Mouse (Mus musculus) heart, embryonic 11.5 days (tissue): Measurements from ENCODE around the gene Lcn6. TPM values are rescaled to one million over a fixed set of nuclear protein-coding genes. Genes with fewer than 3 reads are reported as not detected.

ENCODE experiments used
- ATAC-seq: fragments of 200-750 bp; cut with Nextera tagmentation; replicated peaks from 2 replicates; pipeline ENCODE4 v1.8.0; 2017; ENCODE audit warnings: moderate library complexity; ENCODE audit not compliant: insufficient number of reproducible peaks, low FRiP score, low TSS enrichment
- H3K27ac ChIP-seq: fragments of 300-500 bp; sonication (generic); 2 replicates; pipeline ENCODE4 v1.5.1; 2014; ENCODE audit warnings: mild to moderate bottlenecking, low read depth, low read length
- H3K27me3 ChIP-seq: fragments of 300-500 bp; sonication (generic); 2 replicates; pipeline ENCODE4 v1.6.1; 2014; ENCODE audit warnings: mild to moderate bottlenecking, low read length, mixed read lengths; ENCODE audit not compliant: control insufficient read depth, insufficient read depth
- H3K36me3 ChIP-seq: fragments of 300-500 bp; sonication (generic); 2 replicates; pipeline ENCODE4 v1.6.1; 2014; ENCODE audit warnings: mild to moderate bottlenecking, low read length, moderate library complexity, mixed read lengths; ENCODE audit not compliant: control insufficient read depth, insufficient read depth
- H3K4me1 ChIP-seq: fragments of 300-500 bp; sonication (generic); 2 replicates; pipeline ENCODE4 v1.6.1; 2014; ENCODE audit warnings: low read length; ENCODE audit not compliant: control insufficient read depth, insufficient read depth
- H3K4me2 ChIP-seq: fragments of 300-500 bp; sonication (generic); 2 replicates; pipeline ENCODE4 v1.6.1; 2014; ENCODE audit warnings: mild to moderate bottlenecking, moderate library complexity
- H3K4me3 ChIP-seq: fragments of 300-500 bp; sonication (generic); 2 replicates; pipeline ENCODE4 v1.5.1; 2014; ENCODE audit warnings: low read depth, low read length
- H3K9ac ChIP-seq: fragments of 300-500 bp; sonication (generic); 2 replicates; pipeline ENCODE4 v1.6.1; 2014; ENCODE audit warnings: mild to moderate bottlenecking, low read depth, low read length, moderate library complexity
- H3K9me3 ChIP-seq: fragments of 300-500 bp; sonication (generic); replicated peaks from 2 replicates; pipeline ENCODE4 v1.6.1; 2016; ENCODE audit warnings: low read length; ENCODE audit not compliant: control insufficient read depth
- WGBS: fragments of 180-500 bp; shearing (Covaris S2); extraction: QIAGEN DNeasy Blood & Tissue Kit; methylation state at CpG from one replicate; pipeline ENCODE4 v1.1.7; 2014; ENCODE audit not compliant: insufficient replicate concordance; 5-methylcytosine and 5-hydroxymethylcytosine counted together
- polyA plus RNA-seq: library from polyadenylated mRNA; unstranded; fragments of >200 nt; fragmentation: Nextera tagmentation; extraction: Ambion mirVana; gene quantifications from 2 replicates; pipeline ENCODE4 v1.2.1, GENCODE M21; 2014

Lcn6 gene
- polyA plus RNA-seq, 1 experiment from 2014 or later, result not detected

DNA sequence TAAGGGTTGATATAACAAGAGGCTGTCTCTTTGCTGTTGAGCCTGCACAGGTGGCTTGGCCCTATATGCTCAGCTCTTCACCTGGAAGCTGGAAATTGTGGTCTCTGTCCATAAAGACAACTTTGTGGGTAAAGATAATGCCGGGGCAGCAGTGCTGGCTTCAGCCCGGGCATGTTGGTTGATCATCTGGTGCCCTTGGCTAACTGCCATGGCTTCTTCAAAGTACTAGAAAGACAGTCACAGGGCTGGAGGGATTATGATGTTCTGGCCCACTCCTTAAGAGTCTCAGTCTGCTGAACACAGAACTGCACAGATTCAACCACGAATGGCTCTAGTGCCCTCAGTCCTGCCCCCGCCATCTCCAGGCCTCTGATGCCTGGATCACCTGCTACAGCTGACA, 19.3 kb upstream of the Lcn6 start:
- Histone ChIP-seq H3K9ac (no peak overlapping the region), H3K4me3 (no peak overlapping the region), H3K36me3 (no peaks in the 10 kb centered on the region), H3K9me3 (no peaks in the 10 kb centered on the region), H3K4me2 (no peak overlapping the region), H3K4me1 (no peaks in the 10 kb centered on the region), H3K27ac (no peak overlapping the region), H3K27me3 (0 out of 2 replicates have a peak, but pooled peaks cover 2% of the 10 kb centered on the region)
- ATAC-seq, result no peak
- 81% methylated on average over 4 of the region's 4 CpGs for WGBS

DNA sequence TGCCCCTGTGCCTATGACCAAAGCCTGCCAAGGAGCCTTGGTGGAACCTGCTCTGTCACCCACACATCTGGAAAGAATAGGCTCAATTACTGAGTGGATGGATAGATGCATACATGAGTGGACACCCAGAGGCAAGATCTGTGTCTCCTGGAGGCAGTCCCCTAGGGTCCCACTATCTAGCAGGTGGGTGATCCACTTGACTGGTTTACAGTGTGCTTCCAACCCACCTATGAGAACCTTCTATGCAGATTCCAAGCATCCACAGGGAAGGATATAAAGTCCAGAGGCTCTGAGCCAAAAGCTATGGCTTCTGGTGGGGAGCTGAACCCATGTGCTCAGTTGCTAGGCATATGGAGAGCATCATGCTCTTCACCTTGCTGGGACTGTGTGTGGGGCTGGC, 18.9 kb upstream of the Lcn6 start, which contains the start of gene Lcn5:
TSS of gene Lcn5 (plus strand) at position 301 of the 400 bp plus-strand sequence.
- no peaks in the 10 kb centered on the region for H3K9me3 ChIP-seq

GRCm38 (mm10) chr2:25660279-25660678, 16.3 kb upstream of the Lcn6 start:
- no peak overlapping the region for H3K9ac ChIP-seq
- H3K27ac ChIP-seq, result no peak overlapping the region
- WGBS, result 82% methylated on average over 8 of the region's 8 CpGs
- H3K4me2 ChIP-seq, result no peak overlapping the region
- H3K27me3 ChIP-seq, result 0 out of 2 replicates have a peak, but pooled peaks cover 2% of the 10 kb centered on the region
- no peaks in the 10 kb centered on the region for H3K36me3 ChIP-seq
- H3K9me3 ChIP-seq, result no peaks in the 10 kb centered on the region
- H3K4me1 ChIP-seq, result no peaks in the 10 kb centered on the region
- no peak overlapping the region for H3K4me3 ChIP-seq
- ATAC-seq, result no peak

More for the DNA sequence above, 18.9 kb upstream of the Lcn6 start, which contains the start of gene Lcn5:
- H3K36me3 ChIP-seq, result no peaks in the 10 kb centered on the region
- H3K9ac ChIP-seq, result no peak within 1 kb of the TSS
- ATAC-seq, result no peak
- no peak within 1 kb of the TSS for H3K27ac ChIP-seq
- H3K27me3 ChIP-seq, result 0 out of 2 replicates have a peak, but pooled peaks cover 2% of the 10 kb centered on the region
- H3K4me3 ChIP-seq, result no peak within 1 kb of the TSS
- no peak within 1 kb of the TSS for H3K4me2 ChIP-seq
- H3K4me1 ChIP-seq, result no peaks in the 10 kb centered on the region

DNA sequence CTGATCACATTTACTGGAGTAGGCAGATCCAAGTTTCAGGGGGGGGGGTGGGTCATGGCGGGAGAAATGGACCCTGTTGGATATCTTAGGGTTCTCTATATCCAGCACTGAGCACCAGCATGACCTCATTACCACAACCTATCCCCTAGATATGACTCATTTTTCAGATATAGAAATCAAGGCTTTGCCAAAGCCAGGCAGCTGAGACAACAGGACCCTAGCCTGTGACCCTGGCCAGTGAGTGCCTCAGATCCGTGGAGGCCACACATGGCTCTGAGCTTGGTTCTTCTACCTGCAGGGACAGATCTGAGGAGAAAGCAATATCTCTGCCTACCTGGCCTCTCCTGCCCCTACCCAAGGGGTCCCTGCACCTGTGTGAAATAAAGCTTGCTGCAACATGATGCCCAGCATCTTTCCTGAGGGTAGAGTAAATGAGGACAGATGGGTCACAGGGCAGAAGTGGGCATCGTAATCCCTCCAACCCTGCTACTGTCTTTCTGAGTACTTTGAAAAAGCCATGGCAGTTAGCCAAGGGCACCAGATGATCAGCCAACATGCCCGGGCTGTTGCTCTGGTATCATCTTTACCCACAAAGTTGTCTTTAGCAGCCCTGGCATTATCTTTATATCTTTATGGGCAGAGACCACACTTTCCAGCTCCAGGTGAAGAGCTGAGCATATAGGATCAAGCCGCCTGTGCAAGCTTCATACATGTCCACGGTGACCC, 15.2 kb upstream of the Lcn6 start:
- Histone ChIP-seq H3K9ac (no peak overlapping the region), H3K4me1 (no peaks in the 10 kb centered on the region), H3K4me2 (no peak overlapping the region), H3K27ac (no peak overlapping the region), H3K36me3 (no peaks in the 10 kb centered on the region), H3K9me3 (no peaks in the 10 kb centered on the region), H3K27me3 (no peaks in the 10 kb centered on the region), H3K4me3 (no peak overlapping the region)
- 79% methylated on average over 6 of the region's 6 CpGs for WGBS
- ATAC-seq, result no peak

DNA sequence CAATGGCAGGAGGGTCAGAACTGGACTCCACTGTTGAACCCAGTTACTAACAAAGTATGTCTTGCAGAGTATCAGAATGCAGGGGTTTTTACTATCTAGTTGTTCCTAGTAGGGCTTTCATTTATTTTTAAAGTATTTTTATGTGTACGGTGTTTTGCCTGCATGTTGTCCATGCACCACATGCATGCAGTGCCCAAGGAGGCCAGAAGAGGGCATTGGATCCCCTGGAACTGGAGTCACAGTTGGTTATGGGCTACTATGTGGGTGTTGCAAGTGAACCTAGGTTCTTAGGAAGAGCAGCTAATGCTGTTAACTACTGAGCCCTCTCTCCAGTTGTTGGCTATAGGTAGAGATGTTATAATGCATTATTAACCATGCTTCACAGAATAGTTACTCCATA, 13.1 kb upstream of the Lcn6 start:
- no peak overlapping the region for H3K4me3 ChIP-seq
- H3K27ac ChIP-seq, result no peak overlapping the region
- no peak overlapping the region for H3K9ac ChIP-seq
- WGBS, result 82% methylated on average over 1 of the region's 1 CpGs
- H3K36me3 ChIP-seq, result no peaks in the 10 kb centered on the region
- ATAC-seq, result no peak
- H3K4me1 ChIP-seq, result no peaks in the 10 kb centered on the region
- no peak overlapping the region for H3K4me2 ChIP-seq
- no peaks in the 10 kb centered on the region for H3K27me3 ChIP-seq
- no peaks in the 10 kb centered on the region for H3K9me3 ChIP-seq

- Histone ChIP-seq H3K27me3 (no peaks in the 10 kb centered on the region), H3K36me3 (no peaks in the 10 kb centered on the region), H3K9ac (no peak overlapping the region), H3K4me2 (no peak overlapping the region), H3K9me3 (no peaks in the 10 kb centered on the region), H3K27ac (no peak overlapping the region), H3K4me1 (no peaks in the 10 kb centered on the region), H3K4me3 (no peak overlapping the region)
- 76% methylated on average over 5 of the region's 5 CpGs for WGBS
- ATAC-seq, result no peak
Measured at GRCm38 (mm10) chr2:25664125-25664524, 12.5 kb upstream of the Lcn6 start.

GRCm38 (mm10) chr2:25666516-25666915, 10.1 kb upstream of the Lcn6 start:
- no peak overlapping the region for H3K9ac ChIP-seq
- no peak overlapping the region for H3K27ac ChIP-seq
- no peak overlapping the region for H3K4me3 ChIP-seq
- no peaks in the 10 kb centered on the region for H3K36me3 ChIP-seq
- H3K4me1 ChIP-seq, result no peaks in the 10 kb centered on the region
- no peak overlapping the region for H3K4me2 ChIP-seq
- no peak for ATAC-seq
- no peaks in the 10 kb centered on the region for H3K9me3 ChIP-seq
- 51% methylated on average over 1 of the region's 1 CpGs for WGBS
- H3K27me3 ChIP-seq, result no peaks in the 10 kb centered on the region

GRCm38 (mm10) chr2:25679559-25679958, 3.0 kb downstream of the Lcn6 start:
- ATAC-seq, result no peak

DNA sequence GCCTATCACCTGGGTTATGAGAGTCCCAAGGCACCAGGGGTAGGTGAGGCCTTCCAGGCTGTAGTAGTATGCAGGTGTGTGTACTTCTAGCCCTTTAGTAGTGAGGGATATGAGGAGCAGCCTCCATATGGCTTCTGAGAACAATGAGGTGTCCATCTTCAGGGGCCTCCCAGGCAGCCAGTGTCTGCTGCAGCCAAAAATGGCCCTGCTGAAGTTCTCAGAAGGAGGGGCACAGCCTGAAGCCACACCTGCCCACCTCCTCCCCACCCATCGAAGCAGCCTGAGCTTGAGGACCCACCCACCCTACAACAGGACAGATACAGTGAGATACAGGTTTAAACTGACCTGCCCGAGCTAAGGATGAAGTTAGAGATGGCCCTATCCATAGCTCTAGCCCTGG, 5.8 kb downstream of the Lcn6 start, which contains the start of gene Lcn10:
TSS of gene Lcn10 (plus strand) at position 301 of the 400 bp plus-strand sequence.
- H3K27ac ChIP-seq, result no peak within 1 kb of the TSS
- no peak for ATAC-seq
- WGBS, result 61% methylated on average over 2 of the region's 2 CpGs
- no peaks in the 10 kb centered on the region for H3K4me1 ChIP-seq
- H3K4me2 ChIP-seq, result no peak within 1 kb of the TSS
- no peaks in the 10 kb centered on the region for H3K36me3 ChIP-seq
- H3K4me3 ChIP-seq, result no peak within 1 kb of the TSS
- no peak within 1 kb of the TSS for H3K9ac ChIP-seq
- H3K9me3 ChIP-seq, result no peaks in the 10 kb centered on the region
- no peaks in the 10 kb centered on the region; the same call in none of the 2 replicates for H3K27me3 ChIP-seq

More at GRCm38 (mm10) chr2:25679559-25679958, 3.0 kb downstream of the Lcn6 start:
- no peak overlapping the region for H3K4me3 ChIP-seq
- H3K27me3 ChIP-seq, result no peaks in the 10 kb centered on the region; the same call in none of the 2 replicates
- H3K4me1 ChIP-seq, result no peaks in the 10 kb centered on the region
- no peak overlapping the region for H3K4me2 ChIP-seq
- 76% methylated on average over 6 of the region's 6 CpGs for WGBS
- no peak overlapping the region for H3K9ac ChIP-seq
- no peak overlapping the region for H3K27ac ChIP-seq
- no peaks in the 10 kb centered on the region for H3K36me3 ChIP-seq
- H3K9me3 ChIP-seq, result no peaks in the 10 kb centered on the region
